Mouse (Mus musculus) limb, embryonic 15.5 days (tissue): Measurements from ENCODE around the gene Cops2. TPM values are rescaled to one million over a fixed set of nuclear protein-coding genes. Genes with fewer than 3 reads are reported as not detected.
A peak's percentile ranks its signal among the peaks of the same experiment; 100 is the strongest.

ENCODE experiments used
- ATAC-seq: fragments of 200-750 bp; cut with Nextera tagmentation; 2 replicates; pipeline ENCODE4 v1.8.0; 2017; ENCODE audit warnings: low read depth, moderate TSS enrichment; ENCODE audit not compliant: insufficient number of reproducible peaks, low FRiP score, low TSS enrichment
- H3K27ac ChIP-seq: fragments of 300-500 bp; sonication (generic); 2 replicates; pipeline ENCODE4 v1.5.1; 2015; ENCODE audit warnings: moderate library complexity, mild to moderate bottlenecking, inconsistent platforms
- H3K27me3 ChIP-seq: fragments of 300-500 bp; sonication (generic); 2 replicates; pipeline ENCODE4 v1.6.1; 2015; ENCODE audit warnings: inconsistent platforms
- H3K36me3 ChIP-seq: fragments of 300-500 bp; sonication (generic); 2 replicates; pipeline ENCODE4 v1.6.1; 2015; ENCODE audit warnings: inconsistent platforms
- H3K4me1 ChIP-seq: fragments of 300-500 bp; sonication (generic); 2 replicates; pipeline ENCODE4 v1.6.1; 2015; ENCODE audit warnings: inconsistent platforms
- H3K4me2 ChIP-seq: fragments of 300-500 bp; sonication (generic); 2 replicates; pipeline ENCODE4 v1.6.1; 2015; ENCODE audit warnings: mild to moderate bottlenecking, inconsistent platforms
- H3K4me3 ChIP-seq: fragments of 300-500 bp; sonication (generic); 2 replicates; pipeline ENCODE4 v1.5.1; 2015; ENCODE audit warnings: mild to moderate bottlenecking, inconsistent platforms
- H3K9ac ChIP-seq: fragments of 300-500 bp; sonication (generic); 2 replicates; pipeline ENCODE4 v1.6.1; 2015; ENCODE audit warnings: inconsistent platforms
- H3K9me3 ChIP-seq: fragments of 300-500 bp; sonication (generic); 2 replicates; pipeline ENCODE4 v1.6.1; 2016; ENCODE audit warnings: inconsistent platforms
- WGBS: fragments of 180-500 bp; shearing (Covaris S2); methylation state at CpG from one replicate; pipeline ENCODE4 v1.1.7; 2015; 5-methylcytosine and 5-hydroxymethylcytosine counted together
- polyA plus RNA-seq: library from polyadenylated mRNA; unstranded; fragments of >200 nt; fragmentation: Nextera tagmentation; extraction: Ambion mirVana; gene quantifications from 2 replicates; pipeline ENCODE4 v1.2.1, GENCODE M21; 2015

Gene Cops2
- polyA plus RNA-seq, 1 experiment from 2014 or later: 74.7 TPM

DNA sequence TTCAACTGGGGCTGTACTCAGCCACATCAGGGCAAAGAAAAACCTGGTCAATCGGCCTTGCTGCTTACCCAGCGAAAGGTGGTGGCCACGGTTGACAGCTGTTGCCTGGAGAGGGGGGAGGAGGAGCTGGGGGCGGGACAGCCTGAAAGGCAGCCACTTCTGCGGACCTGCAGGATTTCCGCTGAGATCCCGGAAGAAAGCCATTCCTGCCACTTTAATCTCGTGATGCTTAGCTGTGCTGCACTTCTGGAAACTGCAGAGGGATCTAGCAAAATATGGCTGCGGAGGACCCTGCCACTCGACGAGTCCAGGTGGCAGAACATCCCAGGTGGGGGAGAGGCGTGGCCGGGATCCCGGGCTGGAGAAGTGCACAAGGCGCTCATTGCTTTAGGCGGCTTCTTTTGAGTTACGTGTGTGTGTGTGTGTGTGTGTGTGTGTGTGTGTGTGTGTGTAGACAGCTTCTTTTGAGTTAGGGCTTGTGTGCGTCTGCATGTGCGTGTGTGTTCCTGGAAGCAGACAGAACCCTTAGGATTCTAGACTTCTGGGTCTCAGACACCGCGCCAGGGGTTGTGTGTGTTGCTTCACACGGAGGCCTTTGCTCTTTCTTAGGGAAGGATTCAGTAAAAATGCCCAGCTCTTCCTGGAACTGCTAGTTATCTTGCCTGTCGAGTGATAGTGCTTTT, 7.3 kb upstream of the Cops2 start:
- H3K27ac ChIP-seq: peak overlapping the region; percentile 71
- H3K27me3 ChIP-seq: no peaks in the 10 kb centered on the region
- ATAC-seq: peak; percentile 67; the same call in 1 of the 2 replicates
- H3K4me2 ChIP-seq: peak overlapping the region; percentile 63
- H3K4me1 ChIP-seq: peaks cover 9% of the 10 kb centered on the region
- no peaks in the 10 kb centered on the region for H3K36me3 ChIP-seq
- peak overlapping the region; percentile 61 for H3K4me3 ChIP-seq
- 4% methylated on average over 23 of the region's 23 CpGs for WGBS
- no peaks in the 10 kb centered on the region for H3K9me3 ChIP-seq
- H3K9ac ChIP-seq: peak overlapping the region; percentile 66

DNA sequence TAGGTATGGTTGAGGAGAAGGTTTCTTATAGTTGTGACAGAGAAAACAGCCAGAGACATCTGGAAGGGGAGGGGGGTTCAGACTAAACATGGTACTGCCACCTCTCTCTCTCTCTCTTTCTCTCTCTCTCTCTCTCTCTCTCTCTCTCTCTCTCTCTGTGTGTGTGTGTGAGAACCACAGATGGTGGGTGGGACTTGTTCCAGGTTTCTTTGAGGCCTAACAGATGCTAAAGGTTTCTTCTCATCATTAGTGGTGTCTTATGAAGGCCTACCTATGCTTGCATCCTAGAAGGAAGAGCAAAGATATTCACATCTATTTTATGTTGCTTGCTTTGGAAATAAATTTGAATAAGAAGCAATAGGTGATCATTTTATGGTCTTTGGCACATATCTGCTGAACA, 6.6 kb upstream of the Cops2 start:
- Histone ChIP-seq H3K4me3 (peak overlapping the region; percentile 61), H3K27me3 (no peaks in the 10 kb centered on the region), H3K4me2 (peak overlapping the region; percentile 63), H3K9ac (no peak overlapping the region), H3K36me3 (no peaks in the 10 kb centered on the region), H3K9me3 (no peaks in the 10 kb centered on the region), H3K27ac (no peak overlapping the region), H3K4me1 (peaks cover 9% of the 10 kb centered on the region)
- no peak for ATAC-seq

DNA sequence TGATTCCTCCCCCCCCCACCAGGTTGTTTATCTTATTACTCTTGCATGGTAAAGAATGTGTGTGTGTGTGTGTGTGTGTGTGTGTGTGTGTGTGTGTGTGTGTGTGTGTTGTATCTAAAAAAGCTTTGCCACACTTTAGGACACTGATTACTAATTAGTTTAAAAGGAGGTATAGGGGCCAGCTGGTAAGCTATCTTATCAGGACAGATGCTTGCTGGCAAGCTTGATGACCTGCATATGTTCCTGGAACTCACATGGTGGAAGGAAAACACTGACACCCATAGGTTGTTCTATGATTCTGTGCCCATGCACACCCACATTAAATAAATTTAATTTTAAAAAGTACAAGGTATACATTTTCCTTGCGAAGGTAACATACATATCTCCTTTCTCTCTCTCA, 5.6 kb upstream of the Cops2 start:
- no peaks in the 10 kb centered on the region for H3K27me3 ChIP-seq
- WGBS: 91% methylated on average over 1 of the region's 1 CpGs
- ATAC-seq: no peak
- no peak overlapping the region for H3K27ac ChIP-seq
- H3K9me3 ChIP-seq: no peaks in the 10 kb centered on the region
- H3K4me1 ChIP-seq: peaks cover 9% of the 10 kb centered on the region
- H3K4me3 ChIP-seq: no peak overlapping the region
- no peak overlapping the region for H3K9ac ChIP-seq
- H3K4me2 ChIP-seq: no peak overlapping the region
- no peaks in the 10 kb centered on the region for H3K36me3 ChIP-seq

DNA sequence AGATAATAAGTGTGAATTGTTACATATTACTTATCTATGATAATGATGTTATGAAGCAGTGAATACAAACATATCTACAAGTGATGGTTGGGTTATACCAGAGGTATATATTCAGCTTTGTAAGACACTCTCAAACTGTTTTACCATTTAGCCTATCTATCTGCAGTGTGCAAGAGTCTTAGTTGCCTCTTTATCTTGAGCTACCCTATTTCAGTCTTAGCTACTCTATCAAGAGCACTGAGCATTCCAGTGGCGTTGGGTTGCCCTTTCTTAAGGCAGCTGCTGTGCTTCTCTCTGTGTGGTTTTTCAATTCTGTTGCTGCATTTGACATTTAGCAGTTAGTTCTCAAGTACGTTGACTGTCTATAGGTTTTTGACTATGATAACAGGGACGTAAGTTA, 4.9 kb upstream of the Cops2 start:
- H3K4me2 ChIP-seq: no peak overlapping the region
- no peaks in the 10 kb centered on the region for H3K36me3 ChIP-seq
- ATAC-seq: no peak
- no peaks in the 10 kb centered on the region for H3K27me3 ChIP-seq
- no peaks in the 10 kb centered on the region for H3K9me3 ChIP-seq
- 82% methylated on average over 3 of the region's 3 CpGs for WGBS
- H3K27ac ChIP-seq: no peak overlapping the region
- no peak overlapping the region for H3K9ac ChIP-seq
- no peak overlapping the region for H3K4me3 ChIP-seq
- H3K4me1 ChIP-seq: peaks cover 9% of the 10 kb centered on the region

DNA sequence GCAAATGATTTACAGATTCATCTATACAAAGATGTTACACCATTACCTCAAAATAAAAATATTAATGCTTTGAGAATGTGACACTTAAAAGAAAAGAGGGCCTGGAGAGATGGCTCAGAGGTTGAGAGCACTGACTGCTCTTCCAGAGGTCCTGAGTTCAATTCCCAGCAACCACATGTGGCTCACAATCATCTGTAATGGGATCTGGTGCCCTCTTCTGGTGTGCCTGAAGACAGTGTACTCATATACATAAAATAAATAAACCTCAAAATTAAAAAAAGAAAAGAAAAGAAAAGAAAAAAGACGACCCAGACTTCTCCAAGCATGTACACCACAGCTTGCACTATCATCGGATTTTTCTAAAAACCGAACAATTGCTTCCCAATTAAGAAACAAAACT, 1.2 kb downstream of the Cops2 start:
- WGBS: 39% methylated on average over 3 of the region's 3 CpGs
- Histone ChIP-seq H3K9ac (no peak overlapping the region), H3K4me1 (peaks cover 5% of the 10 kb centered on the region; the same call in 1 of the 2 replicates), H3K36me3 (no peaks in the 10 kb centered on the region), H3K27ac (no peak overlapping the region), H3K4me2 (peak overlapping the region; percentile 48), H3K4me3 (peak overlapping the region; percentile 99), H3K9me3 (no peaks in the 10 kb centered on the region), H3K27me3 (no peaks in the 10 kb centered on the region)
- ATAC-seq: no peak

DNA sequence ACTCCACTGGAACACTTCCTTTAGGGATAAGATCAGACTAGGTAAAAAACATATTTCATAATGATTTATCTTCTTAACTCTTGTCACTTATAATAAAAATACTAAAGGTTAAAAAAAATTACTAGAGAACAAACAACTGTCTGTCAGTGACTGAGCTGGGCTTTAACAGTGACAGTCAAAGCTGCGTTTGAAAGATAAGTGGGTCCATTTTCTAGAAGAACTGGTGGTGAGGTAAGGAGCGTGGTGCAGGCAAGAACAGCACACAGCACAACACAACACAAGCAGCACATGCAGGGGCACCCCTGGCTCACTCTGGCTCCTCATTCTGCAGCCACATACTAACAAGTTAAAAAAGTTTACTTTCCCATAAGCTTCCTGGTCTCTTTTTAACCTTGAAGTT, 7.7 kb downstream of the Cops2 start:
- no peak for ATAC-seq

DNA sequence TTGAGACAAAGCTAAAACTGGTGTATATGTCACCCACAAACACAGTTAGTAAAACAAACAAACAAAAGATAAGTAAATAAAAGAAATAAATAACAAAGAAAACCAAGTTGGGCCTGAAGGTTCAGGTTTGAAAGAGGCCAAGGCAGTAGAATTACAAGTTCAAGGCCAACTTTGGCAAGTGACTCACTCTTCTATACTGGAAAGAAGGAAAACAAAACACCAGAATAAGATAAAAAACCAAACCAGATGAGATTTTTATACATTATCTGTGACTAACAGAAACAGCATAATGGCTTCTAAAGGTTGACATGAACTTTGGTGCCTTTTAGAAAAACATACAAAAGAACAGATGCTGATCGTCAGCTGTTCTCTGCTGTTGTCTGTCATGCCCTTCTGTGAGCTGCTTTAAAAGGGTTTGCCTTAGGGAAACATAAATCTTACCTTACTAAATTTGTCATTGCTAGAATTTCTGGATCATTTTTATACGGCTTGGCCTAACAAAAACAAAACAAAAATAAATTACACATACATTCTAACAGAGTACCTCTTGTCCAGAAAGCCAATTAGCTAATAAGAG, 20.1 kb downstream of the Cops2 start:
- H3K9me3 ChIP-seq: no peaks in the 10 kb centered on the region
- H3K27ac ChIP-seq: no peak overlapping the region
- no peak overlapping the region for H3K4me3 ChIP-seq
- H3K36me3 ChIP-seq: peaks cover 61% of the 10 kb centered on the region
- no peaks in the 10 kb centered on the region for H3K27me3 ChIP-seq
- WGBS: 68% methylated on average over 2 of the region's 2 CpGs
- no peak overlapping the region for H3K9ac ChIP-seq
- ATAC-seq: no peak
- H3K4me1 ChIP-seq: no peaks in the 10 kb centered on the region
- no peak overlapping the region for H3K4me2 ChIP-seq

More for the DNA sequence above, 7.7 kb downstream of the Cops2 start:
- Histone ChIP-seq H3K27me3 (no peaks in the 10 kb centered on the region), H3K4me1 (0 out of 2 replicates have a peak, but pooled peaks cover 2% of the 10 kb centered on the region), H3K9me3 (no peaks in the 10 kb centered on the region), H3K36me3 (peaks cover 23% of the 10 kb centered on the region), H3K4me2 (no peak overlapping the region), H3K9ac (no peak overlapping the region), H3K27ac (no peak overlapping the region), H3K4me3 (no peak overlapping the region)
- WGBS: 74% methylated on average over 2 of the region's 2 CpGs

DNA sequence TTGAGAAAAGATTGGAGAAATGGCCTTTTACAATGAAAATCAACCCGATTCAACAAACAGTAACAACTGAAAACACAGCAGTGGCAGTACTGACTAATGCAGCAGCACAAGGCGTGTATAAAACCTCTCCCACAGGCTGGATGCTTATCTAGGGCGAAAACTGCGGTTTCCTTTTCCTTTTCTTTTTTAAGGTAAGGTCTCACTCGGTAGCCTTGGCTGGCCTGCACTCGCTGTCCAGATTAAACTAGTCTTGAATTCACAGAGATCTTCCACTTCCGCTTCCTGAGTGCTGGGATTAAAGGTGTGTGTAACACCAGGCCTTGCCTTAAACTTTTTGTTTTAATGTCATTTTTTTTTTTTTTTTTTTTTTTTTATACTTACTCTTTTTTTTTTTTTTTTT, 20.8 kb downstream of the Cops2 start:
- H3K9ac ChIP-seq: no peak overlapping the region
- peaks cover 63% of the 10 kb centered on the region for H3K36me3 ChIP-seq
- 94% methylated on average over 7 of the region's 7 CpGs for WGBS
- ATAC-seq: no peak
- H3K4me2 ChIP-seq: no peak overlapping the region
- no peaks in the 10 kb centered on the region for H3K27me3 ChIP-seq
- no peak overlapping the region for H3K27ac ChIP-seq
- H3K4me1 ChIP-seq: no peaks in the 10 kb centered on the region
- no peaks in the 10 kb centered on the region for H3K9me3 ChIP-seq
- H3K4me3 ChIP-seq: no peak overlapping the region

DNA sequence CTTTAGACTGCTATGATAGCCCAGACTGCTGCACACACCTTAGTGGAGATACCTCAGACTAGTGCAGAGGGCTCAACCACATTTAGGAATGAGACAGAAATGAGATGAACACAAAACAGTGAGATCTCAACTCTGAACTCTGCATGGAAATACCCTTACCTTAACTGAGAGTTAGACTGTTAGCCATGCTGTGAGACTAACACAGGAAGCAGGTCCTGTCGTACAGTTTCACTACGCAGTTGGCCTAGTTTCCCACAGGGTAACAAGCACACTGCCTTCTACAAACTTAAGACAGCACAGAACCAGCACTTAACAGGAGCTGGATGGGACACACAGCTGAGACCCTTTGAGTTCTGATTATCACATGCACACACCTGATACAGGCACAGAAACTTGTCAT, 29.0 kb downstream of the Cops2 start:
- H3K9ac ChIP-seq: no peak overlapping the region
- 89% methylated on average over 2 of the region's 2 CpGs for WGBS
- H3K4me2 ChIP-seq: no peak overlapping the region
- H3K27ac ChIP-seq: no peak overlapping the region
- H3K9me3 ChIP-seq: no peaks in the 10 kb centered on the region
- peaks cover 37% of the 10 kb centered on the region for H3K36me3 ChIP-seq
- H3K4me3 ChIP-seq: no peak overlapping the region
- H3K27me3 ChIP-seq: no peaks in the 10 kb centered on the region
- ATAC-seq: no peak
- no peaks in the 10 kb centered on the region for H3K4me1 ChIP-seq

DNA sequence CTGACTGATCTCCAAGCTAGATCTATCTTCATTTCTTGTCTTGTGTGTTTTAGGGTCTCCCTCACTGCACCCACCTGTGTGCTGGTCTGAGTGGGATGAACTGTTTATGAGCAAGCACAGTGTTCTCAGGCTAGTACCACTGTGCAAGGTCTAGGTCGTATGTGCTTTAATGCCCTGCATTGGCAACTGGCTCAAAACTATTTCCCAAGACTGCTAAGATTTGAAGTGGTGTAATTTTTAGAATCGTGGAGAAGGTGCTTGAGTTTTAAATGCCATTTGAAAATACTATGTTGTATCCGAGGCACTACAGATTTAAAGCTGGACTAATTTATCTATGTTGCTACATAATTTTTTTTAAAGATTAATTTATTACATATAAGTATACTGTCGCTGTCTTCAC, 31.0 kb downstream of the Cops2 start:
- no peak for ATAC-seq
- Histone ChIP-seq H3K27me3 (no peaks in the 10 kb centered on the region), H3K36me3 (peaks cover 21% of the 10 kb centered on the region), H3K9me3 (no peaks in the 10 kb centered on the region), H3K4me1 (no peaks in the 10 kb centered on the region), H3K4me3 (no peak overlapping the region), H3K27ac (no peak overlapping the region), H3K9ac (no peak overlapping the region), H3K4me2 (no peak overlapping the region)
- 87% methylated on average over 4 of the region's 4 CpGs for WGBS

DNA sequence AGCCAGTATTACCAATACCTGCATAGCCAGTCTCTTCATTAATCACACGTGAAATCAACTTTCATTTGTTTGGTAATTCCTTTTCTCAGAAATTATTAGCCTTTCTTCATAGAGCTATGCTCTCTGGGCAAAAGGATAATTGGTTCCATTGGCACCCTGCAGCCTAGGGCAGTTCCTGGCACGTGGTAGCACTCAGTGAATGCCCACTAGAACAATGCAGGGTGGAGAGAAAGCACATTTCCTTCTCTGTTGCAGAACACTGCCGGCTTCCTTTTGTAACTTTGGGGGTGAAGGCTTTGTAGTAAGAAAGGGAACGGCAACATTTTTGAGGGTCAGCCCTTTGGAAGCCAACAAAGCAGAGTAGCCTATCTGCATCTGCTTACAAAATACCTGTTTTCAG, 32.7 kb downstream of the Cops2 start:
- no peaks in the 10 kb centered on the region for H3K4me1 ChIP-seq
- no peak overlapping the region for H3K4me3 ChIP-seq
- H3K4me2 ChIP-seq: no peak overlapping the region
- no peak overlapping the region for H3K27ac ChIP-seq
- H3K9me3 ChIP-seq: no peaks in the 10 kb centered on the region
- H3K36me3 ChIP-seq: peaks cover 5% of the 10 kb centered on the region; the same call in 1 of the 2 replicates
- ATAC-seq: no peak
- 61% methylated on average over 4 of the region's 4 CpGs for WGBS
- no peak overlapping the region for H3K9ac ChIP-seq
- H3K27me3 ChIP-seq: no peaks in the 10 kb centered on the region

DNA sequence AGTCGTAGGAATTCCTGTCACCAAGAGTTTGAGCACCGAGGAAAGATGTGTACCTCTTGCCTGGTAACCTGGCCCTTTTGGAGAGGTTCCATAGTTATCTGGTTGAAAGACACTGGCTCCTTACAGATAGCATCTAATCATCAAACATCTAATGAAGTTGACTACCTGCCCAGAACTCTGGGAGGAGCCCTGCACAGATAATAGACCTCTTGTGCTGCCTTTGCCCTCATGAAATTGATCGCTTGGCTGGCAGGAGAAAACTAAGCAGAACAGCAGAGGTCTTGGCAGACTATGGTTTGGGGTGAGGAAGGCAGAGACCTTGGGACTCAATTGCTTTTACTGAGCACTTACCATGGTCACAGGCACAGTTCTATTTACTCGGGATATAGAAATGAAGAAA, 38.5 kb downstream of the Cops2 start:
- Histone ChIP-seq H3K4me2 (no peak overlapping the region), H3K4me1 (no peaks in the 10 kb centered on the region), H3K27ac (no peak overlapping the region), H3K27me3 (no peaks in the 10 kb centered on the region), H3K9ac (no peak overlapping the region), H3K4me3 (no peak overlapping the region), H3K36me3 (no peaks in the 10 kb centered on the region), H3K9me3 (no peaks in the 10 kb centered on the region)
- 80% methylated on average over 4 of the region's 4 CpGs for WGBS
- ATAC-seq: no peak
